Mouse (Mus musculus) kidney, adult 8-10 months (tissue): ENCODE results near the gene Nmbr.

Experiments used
- DNase-seq, 2 experiments: peaks; one replicate each; pipeline ENCODE4 v3.0.0; 2022

The Nmbr gene

DNA sequence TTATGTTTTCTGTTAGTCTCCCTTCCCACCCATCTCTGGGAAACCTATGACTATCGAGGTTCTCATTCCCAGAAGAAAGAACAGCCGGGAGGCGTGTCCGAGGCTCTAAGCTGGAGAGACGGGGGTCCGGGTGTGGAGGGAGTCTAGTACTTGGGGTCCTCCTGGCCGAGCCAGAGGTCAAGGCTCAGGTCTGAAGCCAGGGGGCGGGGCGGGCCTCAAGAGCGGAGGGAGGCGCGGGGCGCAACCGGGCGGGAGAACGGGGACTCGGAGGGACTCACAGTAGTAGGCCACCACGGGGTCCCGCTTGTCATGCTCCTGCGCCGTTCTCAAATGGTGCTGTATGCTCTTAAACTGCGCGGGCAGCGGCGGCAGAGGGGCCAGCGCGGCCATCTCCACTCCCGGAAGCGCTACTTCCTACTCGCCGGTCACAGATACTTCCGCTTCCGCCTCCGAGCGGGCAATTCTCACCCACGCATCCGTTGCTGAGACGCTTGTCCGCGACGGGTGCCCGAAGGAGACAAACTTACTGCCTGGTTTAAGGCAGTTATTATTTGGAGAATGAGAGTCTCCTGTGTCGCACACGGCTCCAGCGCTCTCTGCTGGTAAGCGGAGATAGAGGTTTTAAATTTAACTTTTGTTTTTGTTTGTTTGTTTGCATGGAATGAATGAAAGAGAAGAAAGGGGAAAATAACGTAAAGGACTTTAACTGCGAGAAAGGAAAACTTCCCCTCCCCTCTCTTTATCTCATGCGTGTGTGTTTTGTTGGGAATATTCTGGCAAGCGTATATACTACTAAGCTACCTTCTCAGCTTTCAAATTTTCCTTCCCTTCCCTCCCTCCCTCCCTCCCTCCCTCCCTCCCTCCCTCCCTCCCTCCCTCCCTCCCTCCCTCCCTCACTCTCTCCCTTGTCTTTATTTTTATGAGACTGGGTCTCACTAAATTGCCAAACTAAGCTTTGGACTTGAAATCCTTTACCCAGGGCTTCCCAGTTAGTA lies at the start of gene Nmbr, which contains the start of gene Vta1:
Gene Nmbr, plus strand, starts transcription at position 520 of the 995 bp plus-strand sequence.
Gene Vta1, minus strand, starts transcription at position 489 of the 995 bp plus-strand sequence.
- peak; percentile 98 to 99 for DNase-seq

DNA sequence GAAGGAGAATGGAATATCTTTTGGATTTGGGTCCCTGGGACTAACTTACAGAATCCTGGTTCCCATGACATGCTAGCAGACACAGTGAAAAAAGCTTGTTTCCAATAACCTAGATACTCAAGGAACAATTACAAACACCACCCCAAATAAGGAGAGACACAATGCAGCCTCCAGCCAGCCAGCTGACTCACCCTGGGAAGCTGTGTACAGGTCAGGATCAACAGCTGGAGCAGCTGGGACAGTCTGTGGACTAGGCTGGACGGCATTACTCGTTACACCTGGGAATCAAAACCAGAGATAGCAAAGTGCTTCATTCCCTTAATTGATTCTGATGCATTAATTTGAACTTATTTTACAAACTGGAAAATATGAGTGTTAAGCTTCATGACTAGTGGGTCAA lies 44.5 kb upstream of the Nmbr start:
- DNase-seq, result no peak

DNA sequence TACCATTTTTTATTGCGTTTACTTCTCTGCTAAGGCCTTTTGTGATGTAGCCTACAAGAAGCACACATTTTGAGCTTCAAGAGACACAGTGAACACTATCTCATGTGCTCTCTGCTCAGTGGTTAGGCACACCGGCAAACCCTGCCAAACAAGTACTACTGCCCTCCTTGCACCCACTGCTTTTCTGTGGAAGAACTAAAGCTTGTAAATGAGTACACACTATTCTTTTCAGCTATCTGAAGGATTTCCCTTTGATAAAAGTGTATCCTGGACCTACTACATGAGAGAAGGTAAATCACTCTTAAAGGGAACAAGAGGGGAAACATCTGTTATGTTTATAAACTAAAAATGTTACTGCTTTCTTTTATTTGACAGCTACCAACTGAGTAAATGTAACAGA lies 39.2 kb upstream of the Nmbr start:
- DNase-seq, result no peak

DNA sequence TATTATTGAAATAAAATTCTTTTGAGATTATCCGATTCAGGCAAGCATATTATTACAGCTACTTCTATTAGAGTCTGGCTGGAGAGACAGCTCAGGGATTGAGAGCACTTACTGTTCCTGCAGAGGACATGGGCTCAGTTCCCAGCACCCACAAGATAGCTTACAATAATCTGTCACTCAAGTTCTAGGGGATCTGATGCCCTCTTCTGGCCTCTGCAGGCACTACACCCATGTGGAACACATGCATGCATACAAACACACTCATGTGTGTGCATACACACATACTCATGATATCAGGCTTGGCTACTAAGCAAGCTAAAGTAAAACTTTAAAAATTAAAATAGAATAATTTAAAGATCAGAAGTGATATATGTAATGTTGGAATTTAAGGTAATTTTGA lies 19.7 kb upstream of the Nmbr start:
- DNase-seq, result no peak

DNA sequence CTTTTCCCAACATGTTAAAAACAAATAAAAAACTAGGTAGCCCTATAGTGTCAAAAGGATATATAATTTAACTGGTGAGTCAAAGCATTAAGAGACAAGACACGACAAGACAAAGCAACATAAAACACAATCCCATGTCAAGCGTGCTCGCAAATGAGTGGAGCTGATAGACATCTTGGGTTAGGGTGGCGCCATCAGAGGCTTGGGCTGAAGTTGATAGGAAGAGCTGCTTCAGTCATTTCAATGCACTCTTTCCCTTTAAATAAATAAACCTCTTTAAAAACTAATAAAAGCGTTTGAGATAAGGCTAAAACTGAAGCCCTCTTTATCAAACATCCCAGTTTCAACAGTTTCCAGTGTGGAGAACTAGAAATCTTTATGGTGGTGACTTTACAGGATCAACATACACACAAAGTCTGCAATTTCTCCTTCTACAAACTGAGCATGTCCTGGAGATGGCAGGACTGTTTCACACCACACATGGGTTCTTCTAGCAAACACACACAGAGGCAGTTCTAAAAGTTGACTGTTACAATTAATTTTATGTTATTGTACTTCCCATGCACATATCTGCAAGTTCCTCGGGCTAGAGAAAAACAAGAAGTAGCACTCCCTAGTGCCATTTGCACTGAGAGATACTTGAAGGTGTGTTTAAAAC lies 16.5 kb upstream of the Nmbr start:
- DNase-seq, result no peak

DNA sequence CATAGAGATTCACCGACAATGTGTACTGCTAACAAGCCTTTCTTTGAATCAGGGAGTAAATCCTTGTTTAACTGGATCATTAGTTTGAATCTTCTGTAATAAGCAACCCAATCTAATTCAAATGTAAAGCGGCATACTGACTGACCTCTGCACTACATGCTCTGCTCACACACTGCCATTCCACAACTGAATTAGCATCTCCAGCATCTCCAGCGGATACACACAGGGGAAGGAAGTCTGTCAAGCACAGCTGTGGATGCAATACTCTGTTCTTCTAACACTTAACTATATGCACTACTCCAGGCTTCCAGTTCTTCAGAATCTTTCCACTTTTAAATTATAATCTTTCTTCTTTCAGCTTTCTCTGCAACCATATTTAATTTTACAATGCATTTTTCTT lies 15.0 kb upstream of the Nmbr start:
- no peak for DNase-seq

DNA sequence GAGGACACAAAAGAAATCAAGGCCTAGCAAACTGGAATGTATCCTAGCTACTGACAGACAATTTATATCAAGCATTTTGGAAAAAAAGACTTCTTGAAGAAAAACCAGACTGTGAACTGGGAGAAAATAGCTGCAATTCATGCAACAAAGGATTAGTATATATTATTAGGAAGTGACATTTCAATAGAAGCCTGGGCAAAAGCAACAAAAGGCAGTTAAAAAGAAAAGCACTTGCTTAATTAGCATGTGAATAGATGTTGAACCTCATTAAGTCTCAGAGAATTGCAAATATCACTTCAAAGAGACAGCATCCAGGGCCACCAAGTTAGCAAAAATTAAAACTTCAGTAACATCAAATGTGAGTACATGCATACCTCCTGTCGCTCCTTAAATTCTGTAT lies 2.2 kb upstream of the Nmbr start:
- no peak for DNase-seq

DNA sequence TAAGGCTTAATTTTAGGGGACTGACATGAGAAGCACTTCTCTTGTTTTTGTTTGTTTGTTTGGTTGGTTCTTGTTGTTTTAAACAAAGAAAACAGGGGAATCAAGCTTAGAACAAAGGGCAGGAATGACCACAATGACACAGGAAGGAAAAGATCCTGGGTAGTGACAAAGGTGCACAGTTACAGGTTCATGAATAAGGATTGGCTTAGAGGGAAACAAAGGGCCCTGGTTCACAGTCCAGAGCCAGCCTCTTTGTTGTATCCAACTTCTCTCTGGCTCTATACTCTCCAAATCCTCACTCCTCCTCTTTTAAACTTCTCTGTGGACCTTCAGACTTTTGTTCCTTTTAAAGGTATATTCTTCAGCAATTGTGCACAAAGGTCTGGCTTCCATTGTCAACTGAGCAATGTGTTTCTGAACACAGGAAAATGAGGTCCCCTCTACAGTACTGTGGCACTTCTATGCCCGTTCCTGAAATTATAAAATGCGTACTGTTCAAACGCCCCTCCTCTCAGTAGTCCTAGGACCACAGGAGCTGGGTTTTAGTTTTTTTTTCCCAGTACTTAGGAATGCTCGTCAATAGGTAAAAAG lies 1.5 kb upstream of the Nmbr start:
- no peak for DNase-seq

DNA sequence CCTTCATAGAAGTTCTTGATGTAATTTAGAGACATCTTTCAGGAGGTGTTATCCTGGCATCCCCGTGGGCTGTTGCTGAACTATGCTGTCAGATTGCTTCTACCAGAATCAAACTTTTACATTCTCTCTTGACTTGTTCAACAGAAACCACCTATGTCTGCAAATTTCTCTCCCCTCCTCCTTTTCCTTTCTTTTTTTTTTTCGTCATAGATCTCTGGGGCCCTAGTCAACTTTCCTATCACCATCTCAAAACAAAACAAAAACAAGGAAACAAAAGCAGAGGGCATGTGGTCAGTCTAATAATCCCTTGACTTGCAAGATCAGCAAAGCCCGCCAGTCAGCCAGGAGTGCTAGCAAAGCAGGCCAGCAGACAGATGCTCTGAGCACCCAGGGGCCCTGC lies 12.7 kb downstream of the Nmbr start, which contains the start of gene Gje1:
Gene Gje1, minus strand, starts transcription at position 101 of the 400 bp plus-strand sequence.
- no peak for DNase-seq

DNA sequence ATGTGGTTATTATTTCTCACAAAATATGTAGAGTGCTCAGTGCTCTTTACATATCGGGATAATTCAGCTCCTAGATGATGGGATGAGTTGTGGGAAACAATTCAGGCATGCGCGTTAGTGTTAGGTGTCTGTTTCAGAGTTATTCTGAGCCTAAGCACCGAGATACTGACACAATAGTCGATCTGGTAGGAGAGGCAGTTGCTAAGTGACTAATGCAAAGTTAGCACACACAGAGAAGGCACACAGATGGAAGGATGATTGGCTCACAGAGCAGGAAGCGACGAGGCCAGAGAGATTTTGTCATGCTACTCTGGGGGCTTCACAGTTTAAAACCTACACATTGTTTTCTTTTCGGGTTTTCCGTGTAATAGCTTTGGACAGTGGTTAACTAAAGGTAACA lies 20.3 kb downstream of the Nmbr start:
- DNase-seq, result no peak

DNA sequence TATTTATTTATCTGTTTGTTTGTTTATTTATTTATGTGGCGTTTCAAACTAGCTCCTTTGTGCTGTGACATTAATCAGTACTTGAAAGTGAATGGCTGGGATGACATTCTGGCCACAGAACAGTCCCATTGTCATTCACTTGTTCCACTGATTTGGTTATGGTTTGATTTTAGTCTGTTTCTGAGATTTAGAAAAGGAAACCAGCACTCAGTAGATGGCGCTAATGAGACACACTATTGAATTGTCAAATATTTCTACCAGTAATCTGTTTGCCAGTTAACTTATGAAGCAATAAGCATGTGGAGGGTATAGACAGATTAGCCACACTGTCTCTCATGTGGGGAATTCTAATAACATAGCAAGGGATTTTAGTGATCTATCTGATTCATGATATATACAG lies 28.9 kb downstream of the Nmbr start:
- peak; percentile 1 to 4 for DNase-seq

DNA sequence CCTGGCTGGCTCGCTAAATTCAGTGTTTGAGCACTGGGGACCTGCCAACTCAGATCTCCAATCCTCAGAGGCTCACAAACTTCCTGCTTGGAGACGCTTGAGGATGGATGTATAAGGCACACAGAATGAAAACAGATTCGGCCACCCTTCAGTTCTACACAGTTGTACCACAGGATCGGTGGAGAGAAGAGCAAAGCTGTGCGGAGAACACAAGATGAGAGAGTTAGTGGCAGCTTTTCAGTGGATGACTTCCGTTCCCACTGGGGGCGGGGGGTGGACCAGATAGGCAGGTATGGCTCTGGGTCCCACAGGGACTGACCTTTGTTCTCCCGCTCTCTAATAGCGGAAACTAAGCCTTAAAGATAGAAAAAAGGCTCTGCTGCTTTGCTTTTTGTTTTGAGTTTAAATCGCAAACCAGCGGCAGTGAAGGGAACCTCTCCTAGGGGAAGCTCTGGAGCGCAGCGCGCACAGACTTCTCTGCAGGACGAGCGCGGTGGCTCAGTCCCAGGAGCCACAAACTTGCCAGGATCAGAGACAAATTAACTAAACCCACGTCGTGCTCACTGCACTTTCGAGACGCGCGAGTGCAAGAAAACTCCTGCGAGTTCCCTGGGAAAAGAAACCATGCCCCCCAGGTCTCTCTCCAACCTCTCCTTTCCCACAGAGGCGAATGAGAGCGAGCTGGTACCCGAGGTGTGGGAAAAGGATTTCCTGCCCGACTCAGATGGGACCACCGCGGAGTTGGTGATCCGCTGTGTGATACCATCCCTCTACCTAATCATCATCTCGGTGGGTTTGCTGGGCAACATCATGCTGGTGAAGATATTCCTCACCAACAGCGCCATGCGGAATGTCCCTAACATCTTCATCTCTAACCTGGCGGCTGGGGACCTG lies 54.5 kb downstream of the Nmbr start:
- DNase-seq, result no peak

DNA sequence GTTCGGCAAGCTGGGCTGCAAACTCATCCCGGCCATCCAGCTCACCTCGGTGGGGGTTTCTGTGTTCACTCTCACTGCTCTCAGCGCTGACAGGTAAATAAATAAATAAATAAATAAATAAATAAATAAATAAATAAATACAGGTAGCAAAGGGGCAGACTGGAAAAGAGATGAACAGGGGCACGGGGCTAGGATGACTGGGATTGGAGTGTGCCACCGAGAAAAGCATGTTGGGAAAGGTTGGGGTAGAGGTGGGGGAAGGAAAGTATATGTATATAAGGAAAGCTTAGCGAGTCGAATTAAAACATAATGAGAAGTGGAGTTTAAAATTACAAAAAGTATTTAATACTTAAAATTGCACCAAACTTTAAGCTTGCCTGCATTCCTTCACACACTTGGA lies 55.2 kb downstream of the Nmbr start:
- no peak for DNase-seq

DNA sequence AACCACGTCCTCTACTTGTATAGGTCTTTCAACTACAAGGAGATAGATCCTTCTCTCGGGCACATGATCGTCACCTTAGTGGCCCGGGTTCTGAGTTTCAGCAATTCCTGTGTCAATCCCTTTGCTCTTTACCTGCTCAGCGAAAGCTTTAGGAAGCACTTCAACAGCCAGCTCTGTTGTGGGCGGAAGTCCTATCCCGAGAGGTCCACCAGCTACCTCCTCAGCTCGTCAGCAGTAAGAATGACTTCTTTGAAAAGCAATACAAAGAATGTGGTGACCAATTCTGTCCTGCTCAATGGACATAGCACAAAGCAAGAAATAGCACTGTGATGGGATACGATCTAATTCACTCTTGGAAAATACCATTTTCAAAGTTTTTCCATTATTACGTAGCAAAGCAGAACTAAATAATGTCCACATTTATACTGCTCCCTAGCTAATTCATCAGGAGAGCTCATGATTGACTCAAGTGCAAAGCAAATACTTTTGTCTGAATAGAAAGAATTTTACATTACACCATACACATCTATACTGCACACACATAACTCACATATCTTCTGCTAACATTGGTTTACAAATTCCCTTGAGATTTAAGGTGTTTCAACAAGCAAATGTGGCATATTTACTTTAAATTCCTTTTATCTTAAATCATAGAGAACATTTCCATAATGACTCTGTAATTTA lies 65.0 kb downstream of the Nmbr start:
- DNase-seq, result no peak

DNA sequence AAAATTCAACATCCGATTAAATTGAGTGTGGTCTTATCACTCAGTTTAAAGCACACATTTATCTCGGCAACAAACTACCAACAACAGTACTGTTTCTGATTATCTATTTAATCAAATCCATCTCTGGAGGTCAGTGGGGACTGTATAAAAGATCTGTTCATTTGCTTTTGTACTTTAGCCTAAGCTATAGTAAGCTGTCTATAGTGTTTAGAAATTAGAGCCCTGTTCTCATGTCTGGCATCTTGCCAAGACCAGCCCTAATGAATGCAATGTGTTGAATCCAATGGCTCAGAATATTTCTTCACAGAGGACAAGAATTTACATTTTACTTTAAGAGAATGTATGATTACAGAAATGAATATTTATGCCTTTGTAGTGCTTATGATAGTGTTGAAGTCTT lies 69.1 kb downstream of the Nmbr start:
- no peak for DNase-seq

DNA sequence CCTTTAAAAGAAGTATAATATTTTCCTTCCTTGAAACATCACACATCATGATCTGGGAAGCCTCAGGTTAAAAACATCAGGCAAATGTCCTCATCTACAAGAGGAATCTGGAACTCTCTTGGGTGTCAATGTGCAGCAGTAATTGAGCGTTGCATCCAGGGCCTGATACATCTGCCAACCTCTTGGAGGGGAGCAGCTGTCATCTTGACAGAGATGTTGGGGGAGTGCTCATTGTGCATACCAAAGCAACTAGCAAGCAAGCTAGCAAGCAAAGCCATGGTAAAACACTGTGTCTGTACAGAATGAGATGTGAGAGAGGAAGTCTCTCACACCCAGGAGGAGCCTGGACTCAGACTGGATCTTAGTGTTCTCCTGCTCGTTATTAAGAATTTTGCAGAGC lies 84.6 kb downstream of the Nmbr start:
- no peak for DNase-seq

DNA sequence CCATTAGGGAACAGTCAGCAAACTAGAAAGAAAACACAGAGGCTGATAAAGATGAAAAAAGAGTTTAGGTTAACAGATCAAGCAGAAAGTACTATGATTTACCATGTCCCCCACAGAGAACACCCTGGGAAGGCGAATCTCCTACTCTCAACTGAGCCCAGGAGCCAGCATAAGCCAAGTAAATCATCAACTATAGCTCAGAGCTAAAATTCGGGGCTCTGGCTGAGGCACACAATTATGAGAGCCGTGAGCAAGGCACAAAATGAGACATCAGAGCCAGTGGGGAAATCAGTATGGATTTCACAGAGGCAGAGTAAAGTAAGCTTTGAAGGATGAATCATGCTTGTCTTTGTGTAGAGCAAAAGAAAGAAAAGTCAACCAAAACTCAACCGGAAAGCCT lies 111.6 kb downstream of the Nmbr start:
- no peak for DNase-seq
